Mouse (Mus musculus): Measurements from ENCODE around the gene Edem3.
"Not testable (repeated sequence)": the region's sequence is repeated elsewhere in the genome, so short reads cannot be mapped to it uniquely, and the experiment has no call there.

Gene Edem3

GRCm38 (mm10) chr1:151810628-151811421 lies 55.7 kb downstream of the Edem3 start:
- no peak for DNase-seq (ENCODE audit: low read depth)

- no peak for DNase-seq (ENCODE audit: low read depth)
Observed at GRCm38 (mm10) chr1:151811456-151811855, 56.3 kb downstream of the Edem3 start.

GRCm38 (mm10) chr1:151812004-151812712 lies 57.0 kb downstream of the Edem3 start:
- DNase-seq (ENCODE audit: low read depth): no peak

- DNase-seq (ENCODE audit: low read depth): no peak
Observed at GRCm38 (mm10) chr1:151816051-151816450, 60.9 kb downstream of the Edem3 start.

- DNase-seq (ENCODE audit: low read depth): no peak
Observed at GRCm38 (mm10) chr1:151819190-151819589, 64.0 kb downstream of the Edem3 start.

GRCm38 (mm10) chr1:151820457-151820856 lies 65.3 kb downstream of the Edem3 start:
- peak; percentile 41 for DNase-seq (ENCODE audit: low read depth)

- no peak for DNase-seq (ENCODE audit: low read depth)
Observed at GRCm38 (mm10) chr1:151825065-151825464, 69.9 kb downstream of the Edem3 start.

- no peak for DNase-seq (ENCODE audit: low read depth)
Observed at GRCm38 (mm10) chr1:151831791-151832190, 76.6 kb downstream of the Edem3 start.

- DNase-seq (ENCODE audit: low read depth): no peak
Observed at GRCm38 (mm10) chr1:151835261-151835660, 80.1 kb downstream of the Edem3 start.

- DNase-seq (ENCODE audit: low read depth): not testable (repeated sequence)
Observed at GRCm38 (mm10) chr1:151840345-151840744, 85.2 kb downstream of the Edem3 start.

- DNase-seq (ENCODE audit: low read depth): no peak
Observed at GRCm38 (mm10) chr1:151845252-151845832, 90.2 kb downstream of the Edem3 start.

- no peak for DNase-seq (ENCODE audit: low read depth)
Observed at GRCm38 (mm10) chr1:151845926-151846782, 91.0 kb downstream of the Edem3 start.

GRCm38 (mm10) chr1:151848286-151848685 lies 93.1 kb downstream of the Edem3 start:
- no peak for DNase-seq (ENCODE audit: low read depth)

GRCm38 (mm10) chr1:151849993-151850608 lies 94.9 kb downstream of the Edem3 start:
- no peak for DNase-seq (ENCODE audit: low read depth)

- DNase-seq (ENCODE audit: low read depth): no peak
Observed at GRCm38 (mm10) chr1:151851051-151851848, 96.1 kb downstream of the Edem3 start.

GRCm38 (mm10) chr1:151851976-151852375 lies 96.8 kb downstream of the Edem3 start:
- no peak for DNase-seq (ENCODE audit: low read depth)

- DNase-seq (ENCODE audit: low read depth): no peak
Observed at GRCm38 (mm10) chr1:151855561-151855960, 100.4 kb downstream of the Edem3 start.

GRCm38 (mm10) chr1:151858474-151858873 lies 103.3 kb downstream of the Edem3 start:
- no peak for DNase-seq (ENCODE audit: low read depth)

- DNase-seq (ENCODE audit: low read depth): no peak
Observed at GRCm38 (mm10) chr1:151861334-151861995, 106.3 kb downstream of the Edem3 start.

GRCm38 (mm10) chr1:151862109-151862508 lies 106.9 kb downstream of the Edem3 start:
- no peak for DNase-seq (ENCODE audit: low read depth)
